Mouse (Mus musculus): ENCODE measurements around the gene Flywch1. TPM values are rescaled to one million over a fixed set of nuclear protein-coding genes. Genes with fewer than 3 reads are reported as not detected.

Gene Flywch1
- polyA plus RNA-seq, 1 experiment: 33.6 TPM

DNA sequence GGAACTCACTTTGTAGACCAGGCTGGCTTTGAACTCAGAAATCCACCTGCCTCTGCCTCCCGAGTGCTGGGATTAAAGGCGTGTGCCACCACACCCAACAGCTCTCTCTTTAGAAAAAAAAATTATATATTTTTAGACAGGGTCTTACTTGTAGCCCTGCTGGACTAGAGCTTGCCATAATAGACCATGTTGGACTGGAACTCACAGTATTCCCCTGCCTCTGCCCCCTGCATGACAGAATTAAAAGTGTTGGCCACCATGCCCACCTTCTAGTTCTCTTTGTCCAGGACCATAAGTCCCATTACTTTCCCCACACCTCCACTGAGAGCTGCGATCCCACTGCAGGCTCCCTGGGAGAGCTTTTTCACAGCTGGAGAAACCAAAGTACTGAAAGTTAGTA, 23.9 kb downstream of the Flywch1 start:
- Histone ChIP-seq H3K4me1 (replicated peaks; ENCODE audit: control insufficient read depth, insufficient read depth, low read length) (peaks cover 24% of the 10 kb centered on the region), H3K4me3 (ENCODE audit: control insufficient read depth, insufficient read depth, low read length) (no peak overlapping the region), H3K36me3 (ENCODE audit: control insufficient read depth, insufficient read depth, low read length) (no peaks in the 10 kb centered on the region), H3K27ac (ENCODE audit: control insufficient read depth, insufficient read depth, low read length) (no peak overlapping the region), H3K27me3 (ENCODE audit: control insufficient read depth, insufficient read depth, low read length) (peaks cover 13% of the 10 kb centered on the region)
- WGBS: 90% methylated on average over 3 of the region's 3 CpGs
- DNase-seq: no peak
- no peak for TF ChIP-seq CTCF (IDR thresholded peaks at IDR 0.05; ENCODE audit: borderline replicate concordance, control insufficient read depth, extremely low read depth, insufficient read depth, low read length, poor library complexity)
- no peak for TF ChIP-seq POLR2A (IDR thresholded peaks at IDR 0.05; ENCODE audit: control insufficient read depth, extremely low read depth, insufficient read depth, low read length, poor library complexity)

- no peak overlapping the region for H3K4me3 ChIP-seq (ENCODE audit: control insufficient read depth, insufficient read depth, low read length)
- no peak for DNase-seq
- no peak overlapping the region for H3K27ac ChIP-seq (ENCODE audit: control insufficient read depth, insufficient read depth, low read length)
- TF ChIP-seq CTCF (IDR thresholded peaks at IDR 0.05; ENCODE audit: borderline replicate concordance, control insufficient read depth, extremely low read depth, insufficient read depth, low read length, poor library complexity) (no peak), POLR2A (IDR thresholded peaks at IDR 0.05; ENCODE audit: control insufficient read depth, extremely low read depth, insufficient read depth, low read length, poor library complexity) (no peak)
- peaks cover 27% of the 10 kb centered on the region for H3K4me1 ChIP-seq (replicated peaks; ENCODE audit: control insufficient read depth, insufficient read depth, low read length)
- H3K36me3 ChIP-seq (ENCODE audit: control insufficient read depth, insufficient read depth, low read length): no peaks in the 10 kb centered on the region
- 63% methylated on average over 3 of the region's 3 CpGs for WGBS
- peaks cover 17% of the 10 kb centered on the region for H3K27me3 ChIP-seq (ENCODE audit: control insufficient read depth, insufficient read depth, low read length)
These were observed 24.6 kb downstream of the Flywch1 start for GRCm38 (mm10) chr17:23746767-23747166.

DNA sequence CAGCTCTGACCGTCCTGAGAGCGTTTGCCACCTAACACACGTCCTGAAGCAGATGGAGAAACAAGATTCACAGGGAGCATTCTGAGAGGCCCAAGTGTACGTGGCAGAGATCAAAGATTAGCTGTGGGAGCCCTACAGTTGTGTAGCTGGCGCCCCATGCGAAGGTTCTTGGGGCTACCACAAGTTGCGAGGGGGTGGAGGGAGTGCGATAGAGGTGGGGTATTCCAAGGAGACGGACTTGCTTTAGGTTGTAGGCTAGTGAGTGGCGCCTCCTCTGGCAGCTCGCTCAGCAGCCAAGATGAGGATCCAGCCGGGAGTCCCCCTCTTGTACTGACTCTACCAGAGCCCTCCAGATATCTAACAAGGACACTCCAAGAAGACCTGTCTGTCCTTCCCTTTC, 25.1 kb downstream of the Flywch1 start:
- H3K4me3 ChIP-seq (ENCODE audit: control insufficient read depth, insufficient read depth, low read length): no peak overlapping the region
- H3K36me3 ChIP-seq (ENCODE audit: control insufficient read depth, insufficient read depth, low read length): no peaks in the 10 kb centered on the region
- no peak for DNase-seq
- TF ChIP-seq CTCF (IDR thresholded peaks at IDR 0.05; ENCODE audit: borderline replicate concordance, control insufficient read depth, extremely low read depth, insufficient read depth, low read length, poor library complexity) (no peak), POLR2A (IDR thresholded peaks at IDR 0.05; ENCODE audit: control insufficient read depth, extremely low read depth, insufficient read depth, low read length, poor library complexity) (no peak)
- H3K27me3 ChIP-seq (ENCODE audit: control insufficient read depth, insufficient read depth, low read length): peaks cover 22% of the 10 kb centered on the region
- H3K27ac ChIP-seq (ENCODE audit: control insufficient read depth, insufficient read depth, low read length): no peak overlapping the region
- WGBS: 40% methylated on average over 12 of the region's 12 CpGs
- peaks cover 27% of the 10 kb centered on the region for H3K4me1 ChIP-seq (replicated peaks; ENCODE audit: control insufficient read depth, insufficient read depth, low read length)

GRCm38 (mm10) chr17:23745301-23746251, 25.8 kb downstream of the Flywch1 start, which contains the start of gene Kremen2:
Gene Kremen2 (minus strand): TSS chr17:23745833.
- peak within 1 kb of the TSS; percentile 9; the same call in 1 of the 2 replicates for H3K4me3 ChIP-seq (ENCODE audit: control insufficient read depth, insufficient read depth, low read length)
- H3K27me3 ChIP-seq (ENCODE audit: control insufficient read depth, insufficient read depth, low read length): peaks cover 22% of the 10 kb centered on the region
- H3K27ac ChIP-seq (ENCODE audit: control insufficient read depth, insufficient read depth, low read length): no peak within 1 kb of the TSS
- peak; percentile 37 for DNase-seq
- H3K36me3 ChIP-seq (ENCODE audit: control insufficient read depth, insufficient read depth, low read length): no peaks in the 10 kb centered on the region
- H3K4me1 ChIP-seq (replicated peaks; ENCODE audit: control insufficient read depth, insufficient read depth, low read length): peaks cover 31% of the 10 kb centered on the region
- TF ChIP-seq POLR2A (IDR thresholded peaks at IDR 0.05; ENCODE audit: control insufficient read depth, extremely low read depth, insufficient read depth, low read length, poor library complexity) (no peak), CTCF (IDR thresholded peaks at IDR 0.05; ENCODE audit: borderline replicate concordance, control insufficient read depth, extremely low read depth, insufficient read depth, low read length, poor library complexity) (no peak)
- 3% methylated on average over 45 of the region's 45 CpGs for WGBS

DNA sequence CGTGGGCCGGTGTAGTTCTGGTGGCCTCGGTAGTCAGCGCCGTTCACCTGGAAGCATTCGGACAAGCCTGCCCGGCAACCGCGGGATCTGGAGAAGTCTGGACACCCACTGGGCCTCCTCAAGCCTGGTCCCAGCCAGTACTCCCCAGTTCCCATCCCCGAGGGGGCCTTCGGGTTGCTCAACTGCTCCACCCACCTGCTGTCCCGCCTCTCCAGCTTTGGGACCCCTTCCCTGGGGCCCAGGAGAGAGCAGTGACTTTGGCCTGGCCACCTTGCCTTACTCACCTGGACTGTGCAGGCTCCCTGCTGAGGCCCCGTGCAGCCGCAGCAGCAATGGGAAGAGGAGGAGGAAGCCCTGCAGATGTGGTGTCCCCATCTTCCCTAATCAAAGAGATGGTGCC, 26.8 kb downstream of the Flywch1 start:
- TF ChIP-seq CTCF (IDR thresholded peaks at IDR 0.05; ENCODE audit: borderline replicate concordance, control insufficient read depth, extremely low read depth, insufficient read depth, low read length, poor library complexity) (no peak), POLR2A (IDR thresholded peaks at IDR 0.05; ENCODE audit: control insufficient read depth, extremely low read depth, insufficient read depth, low read length, poor library complexity) (no peak)
- H3K27me3 ChIP-seq (ENCODE audit: control insufficient read depth, insufficient read depth, low read length): peaks cover 28% of the 10 kb centered on the region
- WGBS: 24% methylated on average over 14 of the region's 14 CpGs
- H3K4me3 ChIP-seq (ENCODE audit: control insufficient read depth, insufficient read depth, low read length): no peak overlapping the region
- peaks cover 40% of the 10 kb centered on the region for H3K4me1 ChIP-seq (replicated peaks; ENCODE audit: control insufficient read depth, insufficient read depth, low read length)
- no peaks in the 10 kb centered on the region for H3K36me3 ChIP-seq (ENCODE audit: control insufficient read depth, insufficient read depth, low read length)
- no peak for DNase-seq
- H3K27ac ChIP-seq (ENCODE audit: control insufficient read depth, insufficient read depth, low read length): no peak overlapping the region

DNA sequence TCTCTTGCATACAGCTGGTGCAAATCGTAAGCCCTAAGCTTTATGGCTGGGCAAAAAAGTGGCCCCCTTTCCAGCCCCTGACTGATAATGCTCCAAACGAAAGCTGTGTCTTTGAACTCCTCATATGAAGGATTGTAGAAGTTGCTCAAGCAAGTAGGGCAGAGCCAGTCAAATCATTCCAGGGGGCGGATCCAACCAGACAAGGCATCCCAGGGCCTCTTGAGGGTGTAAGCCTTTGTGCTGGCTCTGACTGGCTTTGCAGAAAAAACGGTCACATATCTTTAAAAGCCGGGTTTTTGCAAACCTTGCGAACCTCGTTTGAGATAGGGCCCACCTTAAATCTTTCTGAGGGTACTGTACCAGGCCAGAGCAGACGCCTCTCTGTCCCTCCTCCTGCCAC, 27.3 kb downstream of the Flywch1 start:
- Histone ChIP-seq H3K36me3 (ENCODE audit: control insufficient read depth, insufficient read depth, low read length) (no peaks in the 10 kb centered on the region), H3K4me1 (replicated peaks; ENCODE audit: control insufficient read depth, insufficient read depth, low read length) (peaks cover 39% of the 10 kb centered on the region), H3K27ac (ENCODE audit: control insufficient read depth, insufficient read depth, low read length) (no peak overlapping the region), H3K27me3 (ENCODE audit: control insufficient read depth, insufficient read depth, low read length) (peaks cover 32% of the 10 kb centered on the region), H3K4me3 (ENCODE audit: control insufficient read depth, insufficient read depth, low read length) (no peak overlapping the region)
- TF ChIP-seq POLR2A (IDR thresholded peaks at IDR 0.05; ENCODE audit: control insufficient read depth, extremely low read depth, insufficient read depth, low read length, poor library complexity): no peak
- no peak for TF ChIP-seq CTCF (IDR thresholded peaks at IDR 0.05; ENCODE audit: borderline replicate concordance, control insufficient read depth, extremely low read depth, insufficient read depth, low read length, poor library complexity)
- 58% methylated on average over 8 of the region's 8 CpGs for WGBS
- no peak for DNase-seq

All from thymus, adult 2 months (tissue).